ENCODE assay signal across 13 mouse cellular contexts in the genomic region with DNA sequence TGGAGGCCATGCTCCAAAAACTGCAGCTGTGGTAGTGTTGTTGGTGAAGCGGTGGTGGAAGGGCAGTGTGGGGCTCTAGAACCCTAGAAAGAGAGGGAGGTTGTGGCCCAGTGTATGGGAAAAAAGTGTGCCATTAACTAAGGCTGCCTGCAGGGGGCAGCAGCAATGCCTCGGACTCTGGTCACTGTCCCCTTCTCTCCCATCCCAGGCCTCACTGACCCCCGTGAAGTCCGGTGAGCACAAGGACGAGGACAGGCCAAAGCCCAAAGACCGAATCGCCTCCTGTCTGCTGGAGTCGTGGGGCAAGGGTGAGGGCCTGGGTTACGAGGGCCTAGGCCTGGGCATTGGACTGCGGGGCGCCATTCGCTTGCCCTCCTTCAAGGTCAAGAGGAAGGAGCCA. TPM values are rescaled to one million over a fixed set of nuclear protein-coding genes. Genes with fewer than 3 reads are reported as not detected.
DNase-seq lines count a peak whose midpoint lies in the region; ATAC-seq and TF ChIP-seq lines count a peak whose summit lies in the region.
"Had no signal": no experiment of that assay in that cellular context is flagged by ENCODE, and none has a peak within 500 bp of the region (broad histone marks: within the 10 kb centered on the region; RNA-seq: fewer than 3 reads in every experiment).

No protein-coding gene starts in this region.

- peaks cover 6% of the 10 kb centered on the region; the same call in 1 of the 2 replicates for H3K79me2 ChIP-seq in liver, adult 2 months (ENCODE audit: control insufficient read depth, insufficient read depth, low read length)

- H3K27me3 ChIP-seq in forebrain, postnatal 0 days (ENCODE audit: insufficient read depth, low read length): no peaks in the 10 kb centered on the region
- H3K27me3 ChIP-seq in forebrain, embryonic 15.5 days: no peaks in the 10 kb centered on the region
- H3K27me3 ChIP-seq in liver, adult 2 months (ENCODE audit: control insufficient read depth, insufficient read depth, low read length): no peaks in the 10 kb centered on the region
- H3K27me3 ChIP-seq in liver, embryonic 11.5 days (replicated peaks; ENCODE audit: control insufficient read depth, insufficient read depth, low read length): no peaks in the 10 kb centered on the region
- no peaks in the 10 kb centered on the region for H3K27me3 ChIP-seq in ES-Bruce4 (ENCODE audit: control insufficient read depth, insufficient read depth, low read length, poor library complexity, severe bottlenecking)
- H3K27me3 ChIP-seq: forebrain, embryonic 13.5 days; heart, embryonic 13.5 days had no signal

- peak; percentile 60 for TF ChIP-seq CTCF in forebrain, postnatal 0 days (IDR thresholded peaks at IDR 0.05; ENCODE audit: low read depth)
- peak; percentile 71 for TF ChIP-seq CTCF in liver, adult 2 months (IDR thresholded peaks at IDR 0.05; ENCODE audit: low read depth, low read length)
- peak; percentile 92 for TF ChIP-seq CTCF in ES-Bruce4 (IDR thresholded peaks at IDR 0.05; ENCODE audit: low read depth, low read length)
- peak; percentile 50; the same call in 1 of the 2 replicates for TF ChIP-seq CTCF in embryonic fibroblast, embryonic 13.5 days (IDR thresholded peaks at IDR 0.05; ENCODE audit: borderline replicate concordance, insufficient read depth, low read length)

- H3K4me2 ChIP-seq in forebrain, postnatal 0 days (ENCODE audit: low read depth): no peak overlapping the region
- no peak overlapping the region for H3K4me2 ChIP-seq in forebrain, embryonic 15.5 days (replicated peaks)
- H3K4me2 ChIP-seq in liver, embryonic 11.5 days: no peak overlapping the region
- H3K4me2 ChIP-seq: forebrain, embryonic 13.5 days; heart, embryonic 13.5 days had no signal

- H3K27ac ChIP-seq in forebrain, postnatal 0 days (ENCODE audit: low read depth, low read length): no peak overlapping the region
- no peak overlapping the region for H3K27ac ChIP-seq in forebrain, embryonic 15.5 days (replicated peaks)
- no peak overlapping the region for H3K27ac ChIP-seq in liver, adult 2 months (replicated peaks; ENCODE audit: insufficient read depth, low read depth, low read length)
- no peak overlapping the region for H3K27ac ChIP-seq in liver, embryonic 11.5 days (ENCODE audit: low read depth, low read length)
- no peak overlapping the region for H3K27ac ChIP-seq in ES-Bruce4 (ENCODE audit: insufficient read depth, low read length)
- no peak overlapping the region for H3K27ac ChIP-seq in embryonic fibroblast, embryonic 13.5 days (ENCODE audit: insufficient read depth, low read length)
- H3K27ac ChIP-seq: forebrain, embryonic 13.5 days; heart, embryonic 13.5 days had no signal

- no peak for ATAC-seq in forebrain, postnatal 0 days
- ATAC-seq in forebrain, embryonic 15.5 days (replicated peaks): no peak
- no peak for ATAC-seq in liver, embryonic 11.5 days (replicated peaks; ENCODE audit: low FRiP score)
- ATAC-seq: forebrain, embryonic 13.5 days had no signal

- TF ChIP-seq EP300 in ES-Bruce4 (IDR thresholded peaks at IDR 0.05; ENCODE audit: insufficient read depth, low read depth, low read length): 0 out of 2 replicates have a peak, but pooled peaks have one; percentile 6

- no peak overlapping the region for H3K9ac ChIP-seq in forebrain, postnatal 0 days
- no peak overlapping the region for H3K9ac ChIP-seq in forebrain, embryonic 15.5 days (replicated peaks)
- H3K9ac ChIP-seq in liver, adult 2 months (ENCODE audit: low read depth, low read length): no peak overlapping the region
- H3K9ac ChIP-seq in liver, embryonic 11.5 days (ENCODE audit: low read depth, low read length): no peak overlapping the region
- no peak overlapping the region for H3K9ac ChIP-seq in ES-Bruce4 (ENCODE audit: low read depth, poor library complexity, severe bottlenecking)
- H3K9ac ChIP-seq: forebrain, embryonic 13.5 days; heart, embryonic 13.5 days had no signal

- TF ChIP-seq POLR2A in liver, adult 2 months (IDR thresholded peaks at IDR 0.05; ENCODE audit: extremely low read depth, insufficient read depth, low read length): no peak
- TF ChIP-seq POLR2A in ES-Bruce4 (IDR thresholded peaks at IDR 0.05; ENCODE audit: insufficient read depth, low read length): no peak
- no peak for TF ChIP-seq POLR2A in embryonic fibroblast, embryonic 13.5 days (IDR thresholded peaks at IDR 0.05; ENCODE audit: low read depth, low read length)

- H3K36me3 ChIP-seq in forebrain, postnatal 0 days (ENCODE audit: insufficient read depth): peaks cover 76% of the 10 kb centered on the region
- H3K36me3 ChIP-seq in forebrain, embryonic 15.5 days: peaks cover 85% of the 10 kb centered on the region
- H3K36me3 ChIP-seq in liver, adult 2 months (ENCODE audit: control insufficient read depth, insufficient read depth, low read length): peaks cover 53% of the 10 kb centered on the region
- H3K36me3 ChIP-seq in liver, embryonic 11.5 days (ENCODE audit: control insufficient read depth, insufficient read depth, low read length): peaks cover 81% of the 10 kb centered on the region
- H3K36me3 ChIP-seq in ES-Bruce4 (ENCODE audit: control insufficient read depth, insufficient read depth, low read length, poor library complexity, severe bottlenecking): peaks cover 9% of the 10 kb centered on the region

- no peak for DNase-seq in forebrain, postnatal 0 days
- DNase-seq in liver, adult 2 months (ENCODE audit: extremely low read depth, low read depth, low spot score): no peak
- no peak for DNase-seq in liver, embryonic 11.5 days (ENCODE audit: low spot score)
- DNase-seq in ovary, adult 18-20 months (ENCODE audit: low spot score): no peak
- DNase-seq in frontal cortex, postnatal 25 days (ENCODE audit: low spot score in 2 of 2): no peak
- DNase-seq: right cerebral cortex, adult 18-20 months had no signal

- H3K9me3 ChIP-seq in forebrain, postnatal 0 days (ENCODE audit: low read length): no peaks in the 10 kb centered on the region
- H3K9me3 ChIP-seq in forebrain, embryonic 15.5 days: no peaks in the 10 kb centered on the region
- no peaks in the 10 kb centered on the region for H3K9me3 ChIP-seq in liver, embryonic 11.5 days (ENCODE audit: control insufficient read depth, low read length)
- H3K9me3 ChIP-seq in ES-Bruce4 (replicated peaks; ENCODE audit: control insufficient read depth, insufficient read depth, low read length, poor library complexity, severe bottlenecking): no peaks in the 10 kb centered on the region
- H3K9me3 ChIP-seq: forebrain, embryonic 13.5 days; heart, embryonic 13.5 days had no signal

- H3K4me1 ChIP-seq in forebrain, postnatal 0 days (ENCODE audit: insufficient read depth): no peaks in the 10 kb centered on the region
- H3K4me1 ChIP-seq in forebrain, embryonic 15.5 days: peaks cover under 1% of the 10 kb centered on the region; the same call in 1 of the 2 replicates
- no peaks in the 10 kb centered on the region for H3K4me1 ChIP-seq in liver, adult 2 months (ENCODE audit: control insufficient read depth, insufficient read depth, low read length)
- H3K4me1 ChIP-seq in liver, embryonic 11.5 days (replicated peaks; ENCODE audit: control insufficient read depth, insufficient read depth, low read length): no peaks in the 10 kb centered on the region
- H3K4me1 ChIP-seq in ES-Bruce4 (ENCODE audit: control insufficient read depth, insufficient read depth, low read length): peaks cover 4% of the 10 kb centered on the region
- no peaks in the 10 kb centered on the region for H3K4me1 ChIP-seq in embryonic fibroblast, embryonic 13.5 days (ENCODE audit: control insufficient read depth, insufficient read depth, low read length)
- H3K4me1 ChIP-seq: forebrain, embryonic 13.5 days; heart, embryonic 13.5 days had no signal

- 87% methylated on average over 12 of the region's 12 CpGs for WGBS in forebrain, postnatal 0 days
- 91% methylated on average over 12 of the region's 12 CpGs for WGBS in forebrain, embryonic 15.5 days
- WGBS in liver, adult 2 months: 91% methylated on average over 12 of the region's 12 CpGs
- WGBS in liver, embryonic 11.5 days: 88% methylated on average over 12 of the region's 12 CpGs

- no peak overlapping the region for H3K4me3 ChIP-seq in forebrain, postnatal 0 days (ENCODE audit: low read depth, low read length)
- H3K4me3 ChIP-seq in forebrain, embryonic 15.5 days: no peak overlapping the region
- H3K4me3 ChIP-seq in liver, adult 2 months (ENCODE audit: insufficient read depth, low read depth, low read length): no peak overlapping the region
- H3K4me3 ChIP-seq in liver, embryonic 11.5 days (ENCODE audit: low read depth, low read length): no peak overlapping the region
- H3K4me3 ChIP-seq in ES-Bruce4 (ENCODE audit: low read depth, low read length): no peak overlapping the region
- no peak overlapping the region for H3K4me3 ChIP-seq in embryonic fibroblast, embryonic 13.5 days (ENCODE audit: insufficient read depth, low read length)
- H3K4me3 ChIP-seq: forebrain, embryonic 13.5 days; heart, embryonic 13.5 days had no signal

RNA-seq across cellular contexts. Expression of a gene that starts 12.4 kb away (rescaled TPM):
- total RNA-seq in forebrain, postnatal 0 days (2014; rRNA removed): 37.4 and 39.5 TPM in 2 replicates
- 72.3 and 79.4 TPM in 2 replicates for polyA plus RNA-seq in forebrain, postnatal 0 days (2015; fragmentation: Nextera tagmentation; extraction: Ambion mirVana)
- 82.0 and 82.9 TPM in 2 replicates for polyA plus RNA-seq in forebrain, embryonic 15.5 days (2015; fragmentation: Nextera tagmentation; extraction: Ambion mirVana)
- 29.8 and 39.8 TPM in 2 replicates for total RNA-seq in liver, adult 2 months (2014; rRNA removed)
- 26.4 and 28.5 TPM in 2 replicates for polyA plus RNA-seq in liver, adult 2 months (2012; rRNA removed)
- polyA plus RNA-seq in liver, embryonic 11.5 days (2014; fragmentation: Nextera tagmentation; extraction: Ambion mirVana): 103 TPM in 2 replicates
- polyA plus RNA-seq in ES-Bruce4 (2011; ENCODE audit: insufficient read depth, insufficient read length, low read depth, missing spikeins): 24.8 TPM in 2 replicates
- polyA plus RNA-seq in embryonic fibroblast, embryonic 13.5 days (2011; ENCODE audit: insufficient read length, low read depth, missing spikeins): 23.0 and 28.4 TPM in 2 replicates

RNA-seq across cellular contexts. Expression of a gene that starts 14.8 kb away (rescaled TPM):
- 3.9 and 5.6 TPM in 2 replicates for total RNA-seq in forebrain, postnatal 0 days (2014; rRNA removed)
- polyA plus RNA-seq in forebrain, postnatal 0 days (2015; fragmentation: Nextera tagmentation; extraction: Ambion mirVana): 5.1 and 7.6 TPM in 2 replicates
- polyA plus RNA-seq in forebrain, embryonic 15.5 days (2015; fragmentation: Nextera tagmentation; extraction: Ambion mirVana): 13.6 and 13.7 TPM in 2 replicates
- 1.8 and 3.8 TPM in 2 replicates for total RNA-seq in liver, adult 2 months (2014; rRNA removed)
- 6.0 and 7.2 TPM in 2 replicates for polyA plus RNA-seq in liver, adult 2 months (2012; rRNA removed)
- 7.9 and 9.6 TPM in 2 replicates for polyA plus RNA-seq in liver, embryonic 11.5 days (2014; fragmentation: Nextera tagmentation; extraction: Ambion mirVana)
- polyA plus RNA-seq in ES-Bruce4 (2011; ENCODE audit: insufficient read depth, insufficient read length, low read depth, missing spikeins): 8.6 and 11.3 TPM in 2 replicates
- polyA plus RNA-seq in embryonic fibroblast, embryonic 13.5 days (2011; ENCODE audit: insufficient read length, low read depth, missing spikeins): 12.4 and 15.1 TPM in 2 replicates

RNA-seq across cellular contexts. Expression of a gene that starts 24.3 kb away (rescaled TPM):
- 25.3 and 27.0 TPM in 2 replicates for total RNA-seq in forebrain, postnatal 0 days (2014; rRNA removed)
- polyA plus RNA-seq in forebrain, postnatal 0 days (2015; fragmentation: Nextera tagmentation; extraction: Ambion mirVana): 36.9 and 38.7 TPM in 2 replicates
- polyA plus RNA-seq in forebrain, embryonic 15.5 days (2015; fragmentation: Nextera tagmentation; extraction: Ambion mirVana): 11.4 and 12.4 TPM in 2 replicates
- 0.09 and 0.87 TPM in 2 replicates for total RNA-seq in liver, adult 2 months (2014; rRNA removed)
- polyA plus RNA-seq in liver, adult 2 months (2012; rRNA removed): 0.61 and 0.86 TPM in 2 replicates
- polyA plus RNA-seq in liver, embryonic 11.5 days (2014; fragmentation: Nextera tagmentation; extraction: Ambion mirVana): 4.6 and 4.8 TPM in 2 replicates
- polyA plus RNA-seq in ES-Bruce4 (2011; ENCODE audit: insufficient read depth, insufficient read length, low read depth, missing spikeins): 1.6 and 2.0 TPM in 2 replicates
- 2.3 and 2.4 TPM in 2 replicates for polyA plus RNA-seq in embryonic fibroblast, embryonic 13.5 days (2011; ENCODE audit: insufficient read length, low read depth, missing spikeins)

RNA-seq across cellular contexts. Expression of a gene that starts 25.8 kb away (rescaled TPM):
- not detected in 2 replicates for total RNA-seq in forebrain, postnatal 0 days (2014; rRNA removed)
- not detected in 2 replicates for polyA plus RNA-seq in forebrain, postnatal 0 days (2015; fragmentation: Nextera tagmentation; extraction: Ambion mirVana)
- not detected in 2 replicates for polyA plus RNA-seq in forebrain, embryonic 15.5 days (2015; fragmentation: Nextera tagmentation; extraction: Ambion mirVana)
- 3,614 and 3,656 TPM in 2 replicates for total RNA-seq in liver, adult 2 months (2014; rRNA removed)
- 3,813 and 5,374 TPM in 2 replicates for polyA plus RNA-seq in liver, adult 2 months (2012; rRNA removed)
- polyA plus RNA-seq in liver, embryonic 11.5 days (2014; fragmentation: Nextera tagmentation; extraction: Ambion mirVana): 2.5 and 3.5 TPM in 2 replicates
- polyA plus RNA-seq in ES-Bruce4 (2011; ENCODE audit: insufficient read depth, insufficient read length, low read depth, missing spikeins): not detected in 2 replicates
- not detected in 2 replicates for polyA plus RNA-seq in embryonic fibroblast, embryonic 13.5 days (2011; ENCODE audit: insufficient read length, low read depth, missing spikeins)
- total RNA-seq: ES-E14 had no signal
- polyA plus RNA-seq: forebrain, embryonic 13.5 days; limb, embryonic 14.5 days had no signal
